Mouse (Mus musculus) mesoderm, embryonic 11.5 days (tissue): ENCODE data around the gene Unc13c.
A peak's percentile ranks its signal among the peaks of the same experiment; 100 is the strongest.

Source experiments
- DNase-seq: peaks from one replicate; pipeline ENCODE4 v3.0.0-alpha.2; 2012; ENCODE audit warnings: low read depth, low spot score

The Unc13c gene

GRCm38 (mm10) chr9:73638119-73638518 lies 330.6 kb downstream of the Unc13c start:
- DNase-seq = no peak

- no peak for DNase-seq
Measured at GRCm38 (mm10) chr9:73625171-73625570, 343.6 kb downstream of the Unc13c start.

GRCm38 (mm10) chr9:73612896-73613295 lies 355.9 kb downstream of the Unc13c start:
- DNase-seq = no peak

GRCm38 (mm10) chr9:73603921-73604320 lies 364.8 kb downstream of the Unc13c start:
- DNase-seq = no peak

- DNase-seq = no peak
Measured at GRCm38 (mm10) chr9:73565558-73565957, 403.2 kb downstream of the Unc13c start.

GRCm38 (mm10) chr9:73560037-73560436 lies 408.7 kb downstream of the Unc13c start:
- DNase-seq = no peak

- DNase-seq = peak; percentile 45
Measured at GRCm38 (mm10) chr9:73557805-73558204, 411.0 kb downstream of the Unc13c start.

- DNase-seq = no peak
Measured at GRCm38 (mm10) chr9:73555354-73555753, 413.4 kb downstream of the Unc13c start.

GRCm38 (mm10) chr9:73472568-73472967 lies 496.2 kb downstream of the Unc13c start:
- peak; percentile 12 for DNase-seq

GRCm38 (mm10) chr9:73462027-73462426 lies 506.7 kb downstream of the Unc13c start:
- no peak for DNase-seq

- DNase-seq = no peak
Measured at GRCm38 (mm10) chr9:73450009-73450408, 518.8 kb downstream of the Unc13c start.

- no peak for DNase-seq
Measured at GRCm38 (mm10) chr9:73449216-73449615, 519.5 kb downstream of the Unc13c start.

- no peak for DNase-seq
Measured at GRCm38 (mm10) chr9:73431925-73432324, 536.8 kb downstream of the Unc13c start.
